Mouse (Mus musculus): Measurements from ENCODE around the gene Spata2. TPM values are rescaled to one million over a fixed set of nuclear protein-coding genes. Genes with fewer than 3 reads are reported as not detected.

The Spata2 gene
- total and polyA plus RNA-seq, 2 experiments from 2014 or later = 27.6 to 39.2 TPM

GRCm38 (mm10) chr2:167539536-167540476, 47.1 kb upstream of the Spata2 start:
- Histone ChIP-seq H3K4me3 (ENCODE audit: low read depth, low read length) (no peak overlapping the region), H3K9ac (replicated peaks; ENCODE audit: low read length, poor library complexity, severe bottlenecking) (no peak overlapping the region), H3K4me2 (ENCODE audit: low read depth, low read length, poor library complexity, severe bottlenecking) (no peak overlapping the region; the same call in 1 of the 2 replicates), H3K4me1 (ENCODE audit: insufficient read depth, low read length) (peaks cover 7% of the 10 kb centered on the region), H3K27me3 (ENCODE audit: insufficient read depth, low read length) (peaks cover 36% of the 10 kb centered on the region), H3K27ac (ENCODE audit: low read depth, low read length) (no peak overlapping the region), H3K9me3 (ENCODE audit: low read length) (no peaks in the 10 kb centered on the region), H3K36me3 (ENCODE audit: insufficient read depth, low read length) (no peaks in the 10 kb centered on the region)
- ATAC-seq (ENCODE audit: low FRiP score) = no peak
- 19% methylated on average over 14 of the region's 14 CpGs for WGBS
- no peak for TF ChIP-seq CTCF (IDR thresholded peaks at IDR 0.05)
- no peak for DNase-seq (ENCODE audit: low spot score)

GRCm38 (mm10) chr2:167538671-167539306, 46.1 kb upstream of the Spata2 start:
- H3K4me2 ChIP-seq (ENCODE audit: low read depth, low read length, poor library complexity, severe bottlenecking) = peak overlapping the region; percentile 93
- no peaks in the 10 kb centered on the region for H3K9me3 ChIP-seq (ENCODE audit: low read length)
- peaks cover 36% of the 10 kb centered on the region for H3K27me3 ChIP-seq (ENCODE audit: insufficient read depth, low read length)
- H3K27ac ChIP-seq (ENCODE audit: low read depth, low read length) = no peak overlapping the region
- H3K9ac ChIP-seq (replicated peaks; ENCODE audit: low read length, poor library complexity, severe bottlenecking) = peak overlapping the region; percentile 36; the same call in 1 of the 2 replicates
- no peaks in the 10 kb centered on the region for H3K36me3 ChIP-seq (ENCODE audit: insufficient read depth, low read length)
- no peak for DNase-seq (ENCODE audit: low spot score)
- no peak for ATAC-seq (ENCODE audit: low FRiP score)
- no peak for TF ChIP-seq CTCF (IDR thresholded peaks at IDR 0.05)
- H3K4me3 ChIP-seq (ENCODE audit: low read depth, low read length) = peak overlapping the region; percentile 49
- WGBS = 38% methylated on average over 34 of the region's 34 CpGs
- peaks cover 7% of the 10 kb centered on the region for H3K4me1 ChIP-seq (ENCODE audit: insufficient read depth, low read length)

GRCm38 (mm10) chr2:167537476-167538297, 45.0 kb upstream of the Spata2 start, which contains the start of gene Snai1:
Gene Snai1, plus strand, starts transcription at chr2:167538195.
- peak; percentile 90 for ATAC-seq (ENCODE audit: low FRiP score)
- Histone ChIP-seq H3K4me3 (ENCODE audit: low read depth, low read length) (peak within 1 kb of the TSS; percentile 49), H3K27me3 (ENCODE audit: insufficient read depth, low read length) (peaks cover 36% of the 10 kb centered on the region), H3K36me3 (ENCODE audit: insufficient read depth, low read length) (no peaks in the 10 kb centered on the region), H3K9me3 (ENCODE audit: low read length) (no peaks in the 10 kb centered on the region), H3K4me2 (ENCODE audit: low read depth, low read length, poor library complexity, severe bottlenecking) (peak within 1 kb of the TSS; percentile 93), H3K27ac (ENCODE audit: low read depth, low read length) (no peak within 1 kb of the TSS), H3K4me1 (ENCODE audit: insufficient read depth, low read length) (peaks cover 7% of the 10 kb centered on the region), H3K9ac (replicated peaks; ENCODE audit: low read length, poor library complexity, severe bottlenecking) (peak within 1 kb of the TSS; percentile 36; the same call in 1 of the 2 replicates)
- WGBS = 2% methylated on average over 56 of the region's 58 CpGs
- peak; percentile 87 for TF ChIP-seq CTCF (IDR thresholded peaks at IDR 0.05)
- peak; percentile 92 for DNase-seq (ENCODE audit: low spot score)

GRCm38 (mm10) chr2:167536320-167536945, 43.7 kb upstream of the Spata2 start:
- 56% methylated on average over 10 of the region's 10 CpGs for WGBS
- Histone ChIP-seq H3K27me3 (ENCODE audit: insufficient read depth, low read length) (peaks cover 36% of the 10 kb centered on the region), H3K4me2 (ENCODE audit: low read depth, low read length, poor library complexity, severe bottlenecking) (no peak overlapping the region), H3K9ac (replicated peaks; ENCODE audit: low read length, poor library complexity, severe bottlenecking) (no peak overlapping the region), H3K27ac (ENCODE audit: low read depth, low read length) (no peak overlapping the region), H3K9me3 (ENCODE audit: low read length) (no peaks in the 10 kb centered on the region), H3K36me3 (ENCODE audit: insufficient read depth, low read length) (no peaks in the 10 kb centered on the region), H3K4me1 (ENCODE audit: insufficient read depth, low read length) (peaks cover 7% of the 10 kb centered on the region), H3K4me3 (ENCODE audit: low read depth, low read length) (no peak overlapping the region)
- no peak for DNase-seq (ENCODE audit: low spot score)
- no peak for TF ChIP-seq CTCF (IDR thresholded peaks at IDR 0.05)
- ATAC-seq (ENCODE audit: low FRiP score) = no peak

- H3K4me3 ChIP-seq (ENCODE audit: low read depth, low read length) = no peak overlapping the region
- no peaks in the 10 kb centered on the region for H3K36me3 ChIP-seq (ENCODE audit: insufficient read depth, low read length)
- no peak for TF ChIP-seq CTCF (IDR thresholded peaks at IDR 0.05)
- peaks cover 7% of the 10 kb centered on the region for H3K4me1 ChIP-seq (ENCODE audit: insufficient read depth, low read length)
- H3K9me3 ChIP-seq (ENCODE audit: low read length) = no peaks in the 10 kb centered on the region
- no peak for ATAC-seq (ENCODE audit: low FRiP score)
- no peak overlapping the region for H3K9ac ChIP-seq (replicated peaks; ENCODE audit: low read length, poor library complexity, severe bottlenecking)
- H3K4me2 ChIP-seq (ENCODE audit: low read depth, low read length, poor library complexity, severe bottlenecking) = no peak overlapping the region
- no peak overlapping the region for H3K27ac ChIP-seq (ENCODE audit: low read depth, low read length)
- H3K27me3 ChIP-seq (ENCODE audit: insufficient read depth, low read length) = peaks cover 21% of the 10 kb centered on the region; the same call in 1 of the 2 replicates
- DNase-seq (ENCODE audit: low spot score) = no peak
Observed at GRCm38 (mm10) chr2:167533880-167534279, 41.2 kb upstream of the Spata2 start.

All from midbrain, postnatal 0 days (tissue).